ENCODE assay signal across 20 mouse cellular contexts in the genomic region with DNA sequence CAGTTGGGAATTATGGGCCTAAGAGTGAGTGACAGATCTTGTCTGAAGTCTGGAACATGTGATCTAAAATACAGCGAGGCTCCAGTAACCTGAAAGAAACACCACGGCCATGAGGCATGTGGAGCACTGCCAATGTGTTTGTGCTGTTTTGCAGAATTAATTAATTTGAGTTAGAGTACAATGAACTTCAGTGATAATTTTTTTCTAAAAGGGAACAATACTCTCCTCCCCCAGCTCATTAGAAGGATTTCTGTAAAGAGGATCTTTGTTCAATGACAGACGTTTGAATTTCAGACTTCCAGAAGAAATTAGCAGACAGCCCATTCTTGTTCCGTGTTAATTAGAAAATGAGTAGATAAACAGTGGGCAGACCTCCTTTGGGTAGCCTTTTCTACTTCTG. TPM values are rescaled to one million over a fixed set of nuclear protein-coding genes. Genes with fewer than 3 reads are reported as not detected.
A peak's percentile ranks its signal among the peaks of the same experiment; 100 is the strongest.
DNase-seq lines count a peak whose midpoint lies in the region; TF ChIP-seq lines count a peak whose summit lies in the region.
"Had no signal": no experiment of that assay in that cellular context is flagged by ENCODE, and none has a peak within 500 bp of the region (broad histone marks: within the 10 kb centered on the region; RNA-seq: fewer than 3 reads in every experiment).

No protein-coding gene starts in this region.

- no peak for TF ChIP-seq POLR2A in brain, embryonic 14.5 days (IDR thresholded peaks at IDR 0.05; ENCODE audit: borderline replicate concordance, extremely low read depth, insufficient read depth, insufficient read length, poor library complexity, severe bottlenecking)

- TF ChIP-seq CTCF in brain, embryonic 14.5 days (IDR thresholded peaks at IDR 0.05; ENCODE audit: borderline replicate concordance, extremely low read depth, insufficient read depth, insufficient read length) = no peak

- peak; percentile 3 for DNase-seq in cerebellum, adult 18-20 months
- no peak for DNase-seq in cerebellum, postnatal 36 days
- peak; percentile 11 for DNase-seq in kidney, postnatal 14 days
- DNase-seq in kidney, adult 18-20 months = no peak
- DNase-seq in brain, embryonic 14.5 days (ENCODE audit: low read depth) = peak; percentile 83
- DNase-seq in retina, embryonic 14.5 days (ENCODE audit: low spot score) = peak; percentile 78
- DNase-seq in lung, postnatal 25 days (ENCODE audit: low spot score) = no peak
- DNase-seq: adrenal gland, adult 8-10 months; cerebellum, adult 9-10 months; embryo, embryonic 11 days; gastrocnemius, postnatal 14 days; heart, adult 2 months; lung, postnatal 10 days; thymus, postnatal 25 days had no signal

RNA-seq across cellular contexts. Expression of a gene that starts 17.3 kb away (rescaled TPM):
- polyA plus RNA-seq in brain, embryonic 14.5 days (2012; rRNA removed) = not detected in 2 replicates
- polyA plus RNA-seq: frontal cortex, adult 2 months; heart, embryonic 15.5 days; hindbrain, embryonic 10.5 days; limb, embryonic 14.5 days; liver, embryonic 15.5 days; neural tube, embryonic 13.5 days had no signal

Comparison
In these comparisons a context has a peak if more than half of its experiments do, and no peak if none do; other contexts are left out.
1. DNase-seq: peak in cerebellum, adult 18-20 months (2 of 2), kidney, postnatal 14 days (single experiment), brain, embryonic 14.5 days (single experiment) and retina, embryonic 14.5 days (single experiment); none in cerebellum, postnatal 36 days (0 of 2), kidney, adult 18-20 months (single experiment) and lung, postnatal 25 days (single experiment).